Mouse (Mus musculus) MEL (cell line): ENCODE data around the gene Atad1. TPM values are rescaled to one million over a fixed set of nuclear protein-coding genes. Genes with fewer than 3 reads are reported as not detected.

ENCODE experiments used
- DNase-seq: peaks from one replicate; pipeline ENCODE4 v3.0.0; 2011; ENCODE audit warnings: low read depth, low spot score
- H3K27ac ChIP-seq: 2 replicates; pipeline ENCODE4 v1.5.1; 2012; ENCODE audit warnings: low read depth, mild to moderate bottlenecking, control low read depth, low read length, moderate library complexity; ENCODE audit not compliant: control insufficient read depth
- H3K27me3 ChIP-seq, 2 experiments: fragments of 150-350 bp in 1 of 2; sonication (generic) in 1 of 2; 2 replicates each; pipeline ENCODE4 v1.6.1; 2012; ENCODE audit warnings: low read length in 2 of 2, mild to moderate bottlenecking in 2 of 2, improper control_type of control experiment in 1 of 2, moderate library complexity in 1 of 2; ENCODE audit not compliant: insufficient read depth in 2 of 2, control insufficient read depth in 1 of 2
- H3K36me3 ChIP-seq, 2 experiments: 2 replicates each; pipeline ENCODE4 v1.6.1; 2012 to 2014; ENCODE audit warnings: low read length in 2 of 2, improper control_type of control experiment in 1 of 2, inconsistent platforms in 1 of 2, mild to moderate bottlenecking in 1 of 2; ENCODE audit not compliant: insufficient read depth in 2 of 2, control insufficient read depth in 1 of 2
- H3K4me1 ChIP-seq, 2 experiments: fragments of 150-350 bp in 1 of 2; sonication (generic) in 1 of 2; 2 replicates each; pipeline ENCODE4 v1.6.1; 2012; ENCODE audit warnings: low read length in 2 of 2, improper control_type of control experiment in 1 of 2, mild to moderate bottlenecking in 1 of 2; ENCODE audit not compliant: insufficient read depth in 2 of 2, control insufficient read depth in 1 of 2
- H3K4me3 ChIP-seq, 2 experiments: fragments of 150-350 bp in 1 of 2; sonication (generic) in 1 of 2; 2 replicates each; pipeline ENCODE4 v1.5.1; 2012; ENCODE audit warnings: low read depth in 2 of 2, low read length in 2 of 2, mild to moderate bottlenecking in 2 of 2, moderate library complexity in 2 of 2, control low read depth in 1 of 2, improper control_type of control experiment in 1 of 2; ENCODE audit not compliant: control insufficient read depth in 1 of 2, insufficient read depth in 1 of 2
- H3K79me2 ChIP-seq: 2 replicates; pipeline ENCODE4 v1.6.1; 2012; ENCODE audit warnings: mild to moderate bottlenecking, low read length, moderate library complexity; ENCODE audit not compliant: control insufficient read depth, poor library complexity, insufficient read depth
- H3K9ac ChIP-seq: 2 replicates; pipeline ENCODE4 v1.6.1; 2012; ENCODE audit warnings: low read depth, mild to moderate bottlenecking, control low read depth, low read length, moderate library complexity; ENCODE audit not compliant: control insufficient read depth, poor library complexity, severe bottlenecking
- H3K9me3 ChIP-seq: fragments of 150-350 bp; sonication (generic); replicated peaks from 2 replicates; pipeline ENCODE4 v1.6.1; 2012; ENCODE audit warnings: mild to moderate bottlenecking, low read length, improper control_type of control experiment, moderate library complexity; ENCODE audit not compliant: insufficient read depth
- CHD1 ChIP-seq: IDR thresholded peaks from 2 replicates; pipeline ENCODE4 v1.6.1; 2012; ENCODE audit warnings: low read depth, mild to moderate bottlenecking, inconsistent platforms, low read length, improper control_type of control experiment
- CTCF ChIP-seq, 3 experiments: IDR thresholded peaks in 2 of 3; conservative IDR thresholded peaks in 1 of 3; 2 replicates each; pipeline ENCODE4 v1.5.1; 2011 to 2012; ENCODE audit warnings: low read length in 3 of 3, low read depth in 2 of 3, mild to moderate bottlenecking in 2 of 3, improper control_type of control experiment in 1 of 3, inconsistent platforms in 1 of 3, mixed read lengths in 1 of 3, moderate library complexity in 1 of 3; ENCODE audit not compliant: control insufficient read depth in 1 of 3, insufficient read depth in 1 of 3, poor library complexity in 1 of 3, severe bottlenecking in 1 of 3
- ETS1 ChIP-seq: IDR thresholded peaks from 2 replicates; pipeline ENCODE4 v1.6.1; 2012; ENCODE audit warnings: low read depth, mild to moderate bottlenecking, inconsistent platforms, low read length, improper control_type of control experiment, moderate library complexity
- HCFC1 ChIP-seq: IDR thresholded peaks from 2 replicates; pipeline ENCODE4 v1.6.1; 2012; ENCODE audit warnings: low read depth, mild to moderate bottlenecking, inconsistent platforms, low read length, improper control_type of control experiment, moderate library complexity
- JUND ChIP-seq: IDR thresholded peaks from 2 replicates; pipeline ENCODE4 v1.6.1; 2011; ENCODE audit warnings: low read depth, mild to moderate bottlenecking, improper control_type of control experiment, low read length
- MAX ChIP-seq: IDR thresholded peaks from 2 replicates; pipeline ENCODE4 v1.6.1; 2011; ENCODE audit warnings: low read length, improper control_type of control experiment
- MAZ ChIP-seq: IDR thresholded peaks from 2 replicates; pipeline ENCODE4 v1.6.1; 2012; ENCODE audit warnings: low read depth, mild to moderate bottlenecking, inconsistent platforms, low read length, improper control_type of control experiment
- MXI1 ChIP-seq: IDR thresholded peaks from 2 replicates; pipeline ENCODE4 v1.6.1; 2011; ENCODE audit warnings: mild to moderate bottlenecking, low read depth, low read length, improper control_type of control experiment
- MYB ChIP-seq: IDR thresholded peaks from 2 replicates; pipeline ENCODE4 v1.6.1; 2011; ENCODE audit warnings: mild to moderate bottlenecking, low read depth, low read length, improper control_type of control experiment
- NRF1 ChIP-seq: IDR thresholded peaks from 2 replicates; pipeline ENCODE4 v1.6.1; 2014; ENCODE audit warnings: low read depth, mild to moderate bottlenecking, inconsistent platforms, low read length, improper control_type of control experiment, moderate library complexity; ENCODE audit not compliant: poor library complexity, insufficient read depth, severe bottlenecking
- POLR2AphosphoS2 ChIP-seq: IDR thresholded peaks from 2 replicates; pipeline ENCODE4 v1.6.1; 2011; ENCODE audit warnings: low read length, improper control_type of control experiment
- POLR2AphosphoS5 ChIP-seq: IDR thresholded peaks from 2 replicates; pipeline ENCODE4 v1.6.1; 2012; ENCODE audit warnings: low read depth, borderline replicate concordance, mild to moderate bottlenecking, inconsistent platforms, low read length, moderate library complexity, mixed read lengths
- RAD21 ChIP-seq: IDR thresholded peaks from 2 replicates; pipeline ENCODE4 v1.6.1; 2011; ENCODE audit warnings: mild to moderate bottlenecking, low read depth, low read length, improper control_type of control experiment
- RCOR1 ChIP-seq: IDR thresholded peaks from 2 replicates; pipeline ENCODE4 v1.6.1; 2012; ENCODE audit warnings: low read depth, mild to moderate bottlenecking, inconsistent platforms, low read length, improper control_type of control experiment
- SMC3 ChIP-seq: IDR thresholded peaks from 2 replicates; pipeline ENCODE4 v1.6.1; 2011; ENCODE audit warnings: low read depth, low read length, improper control_type of control experiment
- UBTF ChIP-seq: IDR thresholded peaks from 2 replicates; pipeline ENCODE4 v1.6.1; 2012; ENCODE audit warnings: low read depth, mild to moderate bottlenecking, inconsistent platforms, low read length, improper control_type of control experiment, moderate library complexity, borderline replicate concordance; ENCODE audit not compliant: insufficient read depth
- USF1 ChIP-seq: IDR thresholded peaks from 2 replicates; pipeline ENCODE4 v1.6.1; 2014; ENCODE audit warnings: low read depth, mild to moderate bottlenecking, inconsistent platforms, low read length, improper control_type of control experiment, moderate library complexity
- ZC3H11A ChIP-seq: IDR thresholded peaks from 2 replicates; pipeline ENCODE4 v1.6.1; 2012; ENCODE audit warnings: low read depth, mild to moderate bottlenecking, inconsistent platforms, low read length, improper control_type of control experiment
- polyA plus RNA-seq, 2 experiments: library from polyadenylated mRNA; stranded (reverse) in 1 of 2; unstranded in 1 of 2; fragments of >175 nt in 1 of 2; fragments of >200 nt in 1 of 2; gene quantifications; 2 replicates each; pipeline versions ENCODE4 v1.2.1 to v1.2.4; 2012; ENCODE audit warnings: low replicate concordance in 2 of 2, low read depth in 1 of 2; ENCODE audit not compliant: insufficient read length in 2 of 2, insufficient read depth in 1 of 2, missing spikeins in 1 of 2
- total RNA-seq: library from RNA; depleted of rRNA; stranded (reverse); fragments of 300-350 nt; gene quantifications from 2 replicates; pipeline ENCODE4 v1.2.3, GENCODE M21; 2012

Atad1 gene
- total and polyA plus RNA-seq, 3 experiments = 35.8 to 48.4 TPM; not detected in 1

DNA sequence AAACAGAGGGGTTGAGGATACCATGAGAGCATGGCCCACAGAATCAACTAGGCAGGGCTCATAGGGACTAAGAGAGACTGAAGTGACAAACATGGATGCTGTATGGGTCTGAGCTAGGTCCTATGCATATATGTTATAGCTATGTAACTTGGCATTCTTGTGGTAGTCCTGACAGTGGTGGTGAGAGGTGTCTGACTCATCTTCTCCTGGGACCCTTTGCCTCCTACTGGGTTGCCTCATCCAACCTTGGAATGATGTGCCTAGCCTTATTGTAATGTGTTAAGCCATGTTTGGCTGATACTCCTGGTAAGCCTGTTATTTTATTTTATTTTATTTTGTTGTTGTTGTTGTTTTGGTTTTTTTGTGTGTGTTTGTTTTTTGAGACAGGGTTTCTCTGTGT is 23.9 kb downstream of the Atad1 start:
- DNase-seq = no peak
- Histone ChIP-seq H3K79me2 (peaks cover 13% of the 10 kb centered on the region), H3K36me3 (peaks cover 0 to 8% of the 10 kb centered on the region in 2 experiments; a peak in 2 of 4 replicates), H3K27me3 (no peaks in the 10 kb centered on the region), H3K27ac (no peak overlapping the region), H3K4me3 (no peak overlapping the region), H3K9ac (no peak overlapping the region), H3K4me1 (peaks cover 0 to 10% of the 10 kb centered on the region in 2 experiments; a peak in 3 of 4 replicates), H3K9me3 (no peaks in the 10 kb centered on the region; the same call in 1 of the 2 replicates)
- TF ChIP-seq NRF1 = no peak
- TF ChIP-seq USF1 = no peak
- no peak for TF ChIP-seq RCOR1
- TF ChIP-seq CHD1 = no peak
- no peak for TF ChIP-seq MAX
- TF ChIP-seq ETS1 = no peak
- no peak for TF ChIP-seq HCFC1
- TF ChIP-seq MYB = no peak
- no peak for TF ChIP-seq JUND
- TF ChIP-seq MAZ = no peak
- no peak for TF ChIP-seq CTCF (IDR thresholded peaks at IDR 0.05 in 2 of 3, conservative IDR thresholded peaks at IDR 0.05 in 1 of 3; ENCODE audit: control insufficient read depth in 1 of 3, insufficient read depth in 1 of 3, low read depth in 2 of 3, low read length in 3 of 3, poor library complexity in 1 of 3, severe bottlenecking in 1 of 3)
- no peak for TF ChIP-seq MXI1

DNA sequence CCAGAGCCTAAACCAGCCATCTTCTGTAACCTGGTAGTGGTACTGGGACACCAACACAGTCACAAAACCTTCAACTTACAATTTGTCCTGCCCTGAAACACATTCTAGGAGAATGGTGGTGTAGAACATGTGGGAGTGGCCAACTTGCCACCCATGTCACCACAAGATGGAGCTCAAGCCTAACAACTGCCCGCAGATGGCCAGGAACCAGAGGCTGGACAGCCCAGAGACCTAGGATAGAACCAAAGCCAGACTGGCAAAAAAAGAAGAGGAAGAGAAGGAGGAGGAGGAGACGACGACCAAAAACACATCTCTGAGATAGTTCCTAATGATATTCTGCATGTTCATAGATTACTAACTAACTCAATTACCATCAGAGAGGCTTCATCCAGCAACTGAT is 24.4 kb downstream of the Atad1 start:
- peaks cover 17% of the 10 kb centered on the region for H3K79me2 ChIP-seq
- H3K9me3 ChIP-seq = no peaks in the 10 kb centered on the region; the same call in 1 of the 2 replicates
- peaks cover 0 to 12% of the 10 kb centered on the region in 2 experiments; a peak in 2 of 4 replicates for H3K36me3 ChIP-seq
- peak; percentile 96 for TF ChIP-seq RAD21
- no peak for TF ChIP-seq JUND
- TF ChIP-seq USF1 = no peak
- peak; percentile 87 for TF ChIP-seq ZC3H11A
- TF ChIP-seq POLR2AphosphoS2 = no peak
- TF ChIP-seq POLR2AphosphoS5 = no peak
- no peak for TF ChIP-seq UBTF
- TF ChIP-seq CTCF (IDR thresholded peaks at IDR 0.05 in 2 of 3, conservative IDR thresholded peaks at IDR 0.05 in 1 of 3; ENCODE audit: control insufficient read depth in 1 of 3, insufficient read depth in 1 of 3, low read depth in 2 of 3, low read length in 3 of 3, poor library complexity in 1 of 3, severe bottlenecking in 1 of 3) = peak; percentile 60 to 95 (median 86)
- TF ChIP-seq NRF1 = no peak
- TF ChIP-seq SMC3 = peak; percentile 94
- no peak overlapping the region for H3K4me3 ChIP-seq
- no peak overlapping the region for H3K9ac ChIP-seq
- H3K27me3 ChIP-seq = no peaks in the 10 kb centered on the region
- H3K27ac ChIP-seq = no peak overlapping the region
- DNase-seq = peak; percentile 78
- H3K4me1 ChIP-seq = peaks cover 0 to 15% of the 10 kb centered on the region in 2 experiments; a peak in 3 of 4 replicates
